Mouse (Mus musculus) stomach, adult 2 months (tissue): ENCODE results near the gene Lancl3. TPM values are rescaled to one million over a fixed set of nuclear protein-coding genes. Genes with fewer than 3 reads are reported as not detected.

Experiments used
- polyA plus RNA-seq: library from polyadenylated mRNA; depleted of rRNA; stranded (reverse); fragments of >200 nt; gene quantifications from 2 replicates; pipeline ENCODE4 v1.2.3, GENCODE M21; 2012; rRNA removed

Lancl3 gene
- polyA plus RNA-seq = 0.16 TPM in 2 replicates

DNA sequence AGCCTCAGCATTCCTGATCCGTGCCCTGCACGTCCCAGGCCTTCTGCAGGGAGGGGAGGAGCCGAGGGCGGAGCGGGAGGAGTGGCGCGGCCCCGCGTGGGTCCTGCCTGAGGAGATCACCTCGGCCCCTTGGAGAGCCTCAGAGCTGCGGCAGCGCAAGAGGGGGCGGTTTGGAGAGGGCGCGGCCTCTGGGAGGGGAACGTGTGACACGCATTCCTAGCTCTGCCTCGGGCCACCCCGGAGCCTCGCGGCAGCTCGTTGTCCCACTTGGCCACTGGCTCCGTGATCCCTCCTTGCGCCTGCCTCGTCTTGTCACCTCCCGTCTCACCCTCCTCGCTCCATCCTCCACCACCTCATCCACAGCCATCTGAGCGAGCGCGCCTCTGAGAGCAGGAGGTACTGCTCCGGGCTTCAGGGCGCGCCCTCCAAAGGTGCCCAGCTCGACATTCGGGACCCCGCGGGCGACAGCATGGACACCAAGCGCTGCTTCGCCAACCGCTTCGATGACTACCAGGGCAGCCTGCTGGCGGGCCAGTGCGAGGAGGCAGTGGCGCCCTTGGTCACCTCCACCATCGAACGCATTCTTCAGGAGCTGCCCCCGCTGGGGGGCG lies at the start of gene Lancl3:
Gene Lancl3 (plus strand): TSS at position 142 of the 611 bp plus-strand sequence.

GRCm38 (mm10) chrX:9256766-9257165 lies 57.1 kb downstream of the Lancl3 start, which contains the start of gene Gm14862:
TSS of gene Gm14862 (minus strand) at chrX:9256899.

DNA sequence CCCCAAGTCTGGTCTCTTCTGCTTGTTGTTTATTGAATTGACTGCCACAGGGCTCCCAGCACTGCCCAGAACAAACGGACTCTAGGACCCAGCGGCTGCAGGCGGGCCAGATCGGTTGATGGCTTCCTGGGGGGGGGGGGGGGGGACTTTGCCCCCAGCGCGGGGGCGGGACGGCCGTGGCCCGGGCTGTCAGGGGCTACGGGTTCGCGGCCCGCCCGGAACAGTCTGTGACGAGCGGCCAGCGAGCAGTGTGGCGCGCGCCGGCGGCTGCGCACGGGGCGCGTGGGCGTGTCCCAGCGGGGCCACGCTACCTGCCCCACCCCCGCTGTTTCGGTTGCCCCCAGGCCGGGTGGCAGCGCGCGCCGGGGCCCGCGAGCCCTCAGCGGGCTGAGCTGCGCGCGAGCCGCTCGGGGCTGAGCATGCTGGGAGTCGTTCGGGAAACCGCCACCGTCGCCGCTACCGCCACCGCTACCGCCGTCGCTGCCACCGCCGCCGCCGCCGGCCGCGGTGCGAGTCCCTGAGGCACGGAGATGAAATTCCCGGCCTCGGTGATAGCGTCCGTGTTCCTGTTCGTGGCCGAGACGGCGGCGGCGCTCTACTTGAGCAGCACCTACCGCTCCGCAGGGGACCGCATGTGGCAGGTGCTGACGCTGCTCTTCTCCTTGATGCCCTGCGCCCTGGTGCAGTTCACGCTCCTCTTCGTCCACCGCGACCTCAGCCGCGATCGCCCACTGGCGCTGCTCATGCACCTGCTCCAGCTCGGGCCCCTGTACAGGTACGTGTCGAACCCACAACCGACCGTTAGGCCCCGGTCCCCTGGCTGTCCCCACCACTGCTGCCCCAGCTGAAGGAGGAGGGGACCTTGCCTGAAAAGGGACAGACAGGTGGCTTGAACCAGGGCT lies 73.0 kb downstream of the Lancl3 start, which contains the start of gene Xk:
Gene Xk (plus strand): TSS at position 297 of the 902 bp plus-strand sequence.

GRCm38 (mm10) chrX:9283464-9283863 lies 83.8 kb downstream of the Lancl3 start, which contains the start of gene H2al1m:
TSS of gene H2al1m (plus strand) at chrX:9283764.

Other genes with a start within 250 kb of the Lancl3 start
- gene Fthl17b, start 236.9 kb upstream of the Lancl3 start, polyA plus RNA-seq = not detected in 2 replicates
- gene Fthl17c, start 223.3 kb upstream of the Lancl3 start, polyA plus RNA-seq = not detected in 2 replicates
- not detected in 2 replicates for gene Fthl17d, start 213.1 kb upstream of the Lancl3 start, polyA plus RNA-seq
- not detected in 2 replicates for gene Fthl17e, start 166.4 kb upstream of the Lancl3 start, polyA plus RNA-seq
- not detected in 2 replicates for gene Fthl17f, start 136.9 kb upstream of the Lancl3 start, polyA plus RNA-seq
- not detected in 2 replicates for gene 4930402K13Rik, start 95.3 kb upstream of the Lancl3 start, polyA plus RNA-seq
- not detected in 2 replicates for gene Gm14862, start 57.0 kb downstream of the Lancl3 start, polyA plus RNA-seq
- 1.3 and 1.6 TPM in 2 replicates for gene Xk, start 72.9 kb downstream of the Lancl3 start, polyA plus RNA-seq
- gene H2al1m, start 83.9 kb downstream of the Lancl3 start, polyA plus RNA-seq = 0.32 and 0.57 TPM in 2 replicates
- gene H2al1k, start 150.7 kb downstream of the Lancl3 start, polyA plus RNA-seq = not detected in 2 replicates